Mouse (Mus musculus): ENCODE results near the gene Hoxc10.

DNA sequence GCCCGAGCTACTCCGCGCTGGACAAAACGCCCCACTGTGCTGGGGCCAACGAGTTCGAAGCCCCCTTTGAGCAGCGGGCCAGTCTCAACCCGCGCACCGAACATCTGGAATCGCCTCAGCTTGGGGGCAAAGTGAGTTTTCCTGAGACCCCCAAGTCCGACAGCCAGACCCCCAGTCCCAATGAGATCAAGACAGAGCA lies 615 bp downstream of the Hoxc10 start, which contains the start of gene Hoxc5:
- no peak for TF ChIP-seq POLR2A (IDR thresholded peaks at IDR 0.05; ENCODE audit: extremely low read depth, insufficient read depth, low read length)
- no peak for TF ChIP-seq CTCF (IDR thresholded peaks at IDR 0.05; ENCODE audit: low read depth, low read length)

All from liver, adult 2 months (tissue).